Mouse (Mus musculus) midbrain, embryonic 15.5 days (tissue): ENCODE data around the gene Cdkal1. TPM values are rescaled to one million over a fixed set of nuclear protein-coding genes. Genes with fewer than 3 reads are reported as not detected.
A peak's percentile ranks its signal among the peaks of the same experiment; 100 is the strongest.

ENCODE experiments used
- ATAC-seq: fragments of 200-750 bp; cut with Nextera tagmentation; replicated peaks from 2 replicates; pipeline ENCODE4 v1.8.0; 2017; ENCODE audit warnings: moderate TSS enrichment
- H3K27ac ChIP-seq: fragments of 300-500 bp; sonication (generic); 2 replicates; pipeline ENCODE4 v1.5.1; 2015; ENCODE audit warnings: mild to moderate bottlenecking, inconsistent platforms
- H3K27me3 ChIP-seq: fragments of 300-500 bp; sonication (generic); replicated peaks from 2 replicates; pipeline ENCODE4 v1.6.1; 2015; ENCODE audit warnings: inconsistent platforms
- H3K36me3 ChIP-seq: fragments of 300-500 bp; sonication (generic); replicated peaks from 2 replicates; pipeline ENCODE4 v1.6.1; 2015; ENCODE audit warnings: inconsistent platforms
- H3K4me1 ChIP-seq: fragments of 300-500 bp; sonication (generic); 2 replicates; pipeline ENCODE4 v1.6.1; 2015; ENCODE audit warnings: inconsistent platforms
- H3K4me2 ChIP-seq: fragments of 300-500 bp; sonication (generic); 2 replicates; pipeline ENCODE4 v1.6.1; 2015; ENCODE audit warnings: inconsistent platforms, mild to moderate bottlenecking, moderate library complexity
- H3K4me3 ChIP-seq: fragments of 300-500 bp; sonication (generic); 2 replicates; pipeline ENCODE4 v1.5.1; 2015; ENCODE audit warnings: mild to moderate bottlenecking, inconsistent platforms
- H3K9ac ChIP-seq: fragments of 300-500 bp; sonication (generic); 2 replicates; pipeline ENCODE4 v1.6.1; 2015; ENCODE audit warnings: mild to moderate bottlenecking, inconsistent platforms
- H3K9me3 ChIP-seq: fragments of 300-500 bp; sonication (generic); 2 replicates; pipeline ENCODE4 v1.6.1; 2016; ENCODE audit warnings: inconsistent platforms
- WGBS: fragments of 180-500 bp; shearing (Covaris S2); methylation state at CpG from one replicate; pipeline ENCODE4 v1.1.7; 2015; ENCODE audit warnings: mixed read lengths; 5-methylcytosine and 5-hydroxymethylcytosine counted together
- polyA plus RNA-seq: library from polyadenylated mRNA; unstranded; fragments of >200 nt; fragmentation: Nextera tagmentation; extraction: Ambion mirVana; gene quantifications from 2 replicates; pipeline ENCODE4 v1.2.1, GENCODE M21; 2015

The Cdkal1 gene
- polyA plus RNA-seq, 1 experiment from 2014 or later: 21.9 TPM

DNA sequence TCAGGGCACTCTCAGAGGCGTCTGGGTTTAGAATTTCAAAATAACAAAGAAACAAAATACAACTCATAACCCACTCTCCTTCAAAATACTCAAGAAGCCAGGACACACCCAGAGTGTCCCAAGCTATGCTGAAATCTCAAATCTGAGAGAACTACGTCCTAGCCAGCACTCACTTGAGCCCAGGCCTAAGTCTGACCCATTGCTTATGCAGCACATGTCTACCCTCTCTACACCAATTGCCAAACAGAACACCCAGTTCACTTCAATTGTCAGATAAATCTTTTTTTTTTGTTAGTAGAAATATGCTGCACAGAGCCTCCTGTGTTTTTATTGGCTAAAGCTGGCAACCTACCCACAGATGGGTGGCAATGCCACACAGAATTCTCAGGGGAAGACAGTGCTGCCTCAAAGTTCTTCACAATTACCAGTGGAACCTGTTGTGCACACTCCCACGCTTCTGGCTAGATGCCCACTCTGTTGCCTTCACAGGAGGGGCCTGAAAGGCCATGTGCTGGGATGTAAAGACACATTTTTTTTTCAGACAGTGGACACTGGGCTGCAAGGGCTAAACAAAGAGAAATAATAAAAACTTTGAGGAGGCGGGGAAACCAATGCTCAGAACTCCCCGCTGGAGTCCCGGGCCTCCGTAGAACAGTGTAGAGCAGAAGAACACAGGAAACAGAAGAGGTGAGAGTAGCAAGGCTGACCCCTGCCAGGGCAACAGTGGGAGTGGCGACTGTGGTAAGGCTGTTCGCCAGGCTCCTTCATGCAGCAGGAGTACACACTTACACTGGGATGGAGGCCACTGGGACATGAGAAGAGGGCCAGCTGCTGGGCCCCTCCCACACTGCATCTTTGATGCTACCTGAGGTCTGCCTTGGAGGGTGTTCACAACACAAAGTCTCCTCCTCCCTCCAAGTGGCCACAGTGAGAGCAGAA lies 273.4 kb downstream of the Cdkal1 start:
- no peak overlapping the region for H3K4me3 ChIP-seq
- no peak overlapping the region for H3K4me2 ChIP-seq
- H3K36me3 ChIP-seq: no peaks in the 10 kb centered on the region
- no peaks in the 10 kb centered on the region for H3K27me3 ChIP-seq
- no peaks in the 10 kb centered on the region for H3K4me1 ChIP-seq
- H3K9me3 ChIP-seq: no peaks in the 10 kb centered on the region
- no peak overlapping the region for H3K9ac ChIP-seq
- 72% methylated on average over 9 of the region's 9 CpGs for WGBS
- peak; percentile 37; the same call in 1 of the 2 replicates for ATAC-seq
- no peak overlapping the region for H3K27ac ChIP-seq

- H3K4me1 ChIP-seq: no peaks in the 10 kb centered on the region
- no peak overlapping the region for H3K9ac ChIP-seq
- no peak overlapping the region for H3K4me3 ChIP-seq
- H3K36me3 ChIP-seq: no peaks in the 10 kb centered on the region
- no peak for ATAC-seq
- H3K4me2 ChIP-seq: no peak overlapping the region
- H3K9me3 ChIP-seq: no peaks in the 10 kb centered on the region
- no peak overlapping the region for H3K27ac ChIP-seq
- H3K27me3 ChIP-seq: no peaks in the 10 kb centered on the region
- 84% methylated on average over 7 of the region's 7 CpGs for WGBS
These were observed 274.7 kb downstream of the Cdkal1 start for GRCm38 (mm10) chr13:29580780-29581179.

- Histone ChIP-seq H3K9me3 (no peaks in the 10 kb centered on the region), H3K4me3 (no peak overlapping the region), H3K4me2 (no peak overlapping the region), H3K9ac (no peak overlapping the region), H3K27ac (no peak overlapping the region), H3K36me3 (no peaks in the 10 kb centered on the region), H3K27me3 (no peaks in the 10 kb centered on the region), H3K4me1 (no peaks in the 10 kb centered on the region)
- no peak for ATAC-seq
- 77% methylated on average over 3 of the region's 3 CpGs for WGBS
These were observed 275.5 kb downstream of the Cdkal1 start for GRCm38 (mm10) chr13:29580009-29580408.

DNA sequence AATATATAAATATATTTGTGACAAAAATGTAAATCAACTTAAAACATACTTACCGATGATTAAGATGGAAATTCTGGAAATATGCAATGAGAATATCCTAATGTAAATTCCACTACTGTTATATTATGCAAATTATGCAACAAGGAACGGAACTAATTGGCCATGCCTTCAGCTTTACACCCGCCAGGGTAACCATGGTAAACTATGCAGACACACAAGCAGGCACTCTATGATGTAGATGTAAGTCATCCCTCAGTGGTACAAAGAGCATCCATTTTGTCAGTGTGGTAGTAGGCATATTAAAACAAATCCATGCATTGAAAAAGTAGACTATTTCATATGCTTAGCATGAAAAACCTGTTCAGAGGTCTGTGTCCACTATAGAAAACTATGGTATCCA lies 276.9 kb downstream of the Cdkal1 start:
- no peaks in the 10 kb centered on the region for H3K9me3 ChIP-seq
- no peaks in the 10 kb centered on the region for H3K4me1 ChIP-seq
- ATAC-seq: no peak
- no peak overlapping the region for H3K27ac ChIP-seq
- H3K27me3 ChIP-seq: no peaks in the 10 kb centered on the region
- no peak overlapping the region for H3K9ac ChIP-seq
- H3K4me2 ChIP-seq: no peak overlapping the region
- WGBS: 65% methylated on average over 3 of the region's 3 CpGs
- H3K36me3 ChIP-seq: no peaks in the 10 kb centered on the region
- no peak overlapping the region for H3K4me3 ChIP-seq

- 66% methylated on average over 1 of the region's 1 CpGs for WGBS
These were observed 280.7 kb downstream of the Cdkal1 start for GRCm38 (mm10) chr13:29574784-29575183.

GRCm38 (mm10) chr13:29572477-29572876 lies 283.0 kb downstream of the Cdkal1 start:
- Histone ChIP-seq H3K27ac (no peak overlapping the region), H3K4me3 (no peak overlapping the region), H3K27me3 (no peaks in the 10 kb centered on the region), H3K4me2 (no peak overlapping the region), H3K36me3 (no peaks in the 10 kb centered on the region), H3K9me3 (no peaks in the 10 kb centered on the region), H3K9ac (no peak overlapping the region), H3K4me1 (no peaks in the 10 kb centered on the region)
- 88% methylated on average over 2 of the region's 2 CpGs for WGBS
- no peak for ATAC-seq

More at GRCm38 (mm10) chr13:29574784-29575183, 280.7 kb downstream of the Cdkal1 start:
- H3K4me1 ChIP-seq: no peaks in the 10 kb centered on the region
- no peaks in the 10 kb centered on the region for H3K36me3 ChIP-seq
- H3K4me3 ChIP-seq: no peak overlapping the region
- H3K4me2 ChIP-seq: no peak overlapping the region
- H3K9me3 ChIP-seq: no peaks in the 10 kb centered on the region
- H3K9ac ChIP-seq: no peak overlapping the region
- H3K27ac ChIP-seq: no peak overlapping the region
- no peaks in the 10 kb centered on the region for H3K27me3 ChIP-seq
- no peak for ATAC-seq

DNA sequence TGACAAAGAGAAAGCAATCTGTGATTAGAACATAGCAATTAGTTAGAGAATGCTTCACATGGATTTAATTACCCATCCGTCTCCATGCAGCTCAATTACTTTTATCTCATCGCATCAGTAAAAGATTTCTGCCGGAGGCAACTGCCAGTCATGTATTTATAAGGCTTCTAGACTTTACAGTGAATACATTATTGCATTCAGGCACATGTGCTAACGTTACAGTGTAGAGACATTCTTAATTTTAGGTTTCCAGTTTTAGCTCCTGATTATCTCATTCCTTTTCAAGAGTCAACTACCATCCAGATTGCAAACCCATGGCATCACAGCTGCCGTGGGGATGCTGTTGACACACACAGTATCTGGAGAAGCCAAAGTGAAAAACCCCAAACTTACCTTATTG lies 289.8 kb downstream of the Cdkal1 start:
- Histone ChIP-seq H3K9ac (no peak overlapping the region), H3K27ac (no peak overlapping the region; the same call in 1 of the 2 replicates), H3K36me3 (no peaks in the 10 kb centered on the region), H3K4me1 (peaks cover 5% of the 10 kb centered on the region; the same call in 1 of the 2 replicates), H3K4me2 (no peak overlapping the region), H3K27me3 (no peaks in the 10 kb centered on the region), H3K4me3 (no peak overlapping the region), H3K9me3 (no peaks in the 10 kb centered on the region)
- 0 out of 2 replicates have a peak, but pooled peaks have one; percentile 56 for ATAC-seq
- 34% methylated on average over 5 of the region's 5 CpGs for WGBS

GRCm38 (mm10) chr13:29559188-29559587 lies 296.3 kb downstream of the Cdkal1 start:
- no peak for ATAC-seq
- no peaks in the 10 kb centered on the region for H3K27me3 ChIP-seq
- WGBS: 66% methylated on average over 3 of the region's 3 CpGs

GRCm38 (mm10) chr13:29555160-29555785 lies 300.2 kb downstream of the Cdkal1 start:
- no peak overlapping the region for H3K4me2 ChIP-seq
- ATAC-seq: no peak
- no peak overlapping the region for H3K27ac ChIP-seq
- H3K9ac ChIP-seq: no peak overlapping the region
- no peaks in the 10 kb centered on the region for H3K36me3 ChIP-seq
- H3K4me3 ChIP-seq: no peak overlapping the region
- WGBS: 71% methylated on average over 9 of the region's 9 CpGs
- H3K4me1 ChIP-seq: no peaks in the 10 kb centered on the region
- no peaks in the 10 kb centered on the region for H3K27me3 ChIP-seq
- H3K9me3 ChIP-seq: no peaks in the 10 kb centered on the region

More at GRCm38 (mm10) chr13:29559188-29559587, 296.3 kb downstream of the Cdkal1 start:
- no peak overlapping the region for H3K4me2 ChIP-seq
- H3K9ac ChIP-seq: no peak overlapping the region
- H3K27ac ChIP-seq: no peak overlapping the region
- no peaks in the 10 kb centered on the region for H3K36me3 ChIP-seq
- no peaks in the 10 kb centered on the region for H3K4me1 ChIP-seq
- H3K9me3 ChIP-seq: no peaks in the 10 kb centered on the region
- H3K4me3 ChIP-seq: no peak overlapping the region

- no peak overlapping the region for H3K27ac ChIP-seq
- H3K4me2 ChIP-seq: no peak overlapping the region
- H3K4me3 ChIP-seq: no peak overlapping the region
- no peak for ATAC-seq
- no peak overlapping the region for H3K9ac ChIP-seq
- no peaks in the 10 kb centered on the region for H3K9me3 ChIP-seq
- no peaks in the 10 kb centered on the region for H3K4me1 ChIP-seq
- H3K36me3 ChIP-seq: no peaks in the 10 kb centered on the region
- no peaks in the 10 kb centered on the region for H3K27me3 ChIP-seq
These were observed 301.7 kb downstream of the Cdkal1 start for GRCm38 (mm10) chr13:29553792-29554191.

DNA sequence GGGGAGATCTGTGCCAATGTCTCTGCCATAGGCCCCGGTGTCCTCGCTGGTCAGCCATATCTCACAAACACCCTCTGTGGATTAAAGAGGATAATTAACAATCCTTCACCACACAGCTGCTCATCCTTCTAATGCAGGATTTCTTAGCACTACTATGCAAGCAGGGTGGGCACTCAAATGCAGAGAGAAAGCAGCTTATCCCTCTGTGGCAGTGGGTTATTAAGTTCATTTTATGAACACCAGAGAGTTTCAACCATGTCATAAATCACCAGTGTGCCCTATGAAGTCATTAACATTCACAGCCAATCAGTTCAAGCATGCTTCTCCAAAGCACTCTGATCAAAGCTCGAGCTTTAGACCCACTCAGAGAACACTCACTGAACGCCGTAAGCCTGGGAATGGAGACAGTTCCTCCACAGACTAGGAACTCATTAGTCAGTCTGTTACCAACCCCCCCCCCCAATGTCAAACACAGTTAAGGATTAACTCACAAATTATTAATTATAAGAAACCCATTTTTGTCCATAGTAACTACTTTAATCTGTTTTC lies 303.1 kb downstream of the Cdkal1 start:
- H3K4me1 ChIP-seq: no peaks in the 10 kb centered on the region
- H3K9ac ChIP-seq: no peak overlapping the region
- no peak overlapping the region for H3K27ac ChIP-seq
- H3K27me3 ChIP-seq: no peaks in the 10 kb centered on the region
- no peak overlapping the region for H3K4me2 ChIP-seq
- no peaks in the 10 kb centered on the region for H3K9me3 ChIP-seq
- no peaks in the 10 kb centered on the region for H3K36me3 ChIP-seq
- 63% methylated on average over 5 of the region's 5 CpGs for WGBS
- ATAC-seq: peak; percentile 69
- H3K4me3 ChIP-seq: no peak overlapping the region

- H3K9me3 ChIP-seq: no peaks in the 10 kb centered on the region
- H3K27ac ChIP-seq: no peak overlapping the region
- no peaks in the 10 kb centered on the region for H3K27me3 ChIP-seq
- H3K4me1 ChIP-seq: no peaks in the 10 kb centered on the region
- no peak overlapping the region for H3K4me3 ChIP-seq
- ATAC-seq: no peak
- WGBS: 82% methylated on average over 1 of the region's 1 CpGs
- H3K9ac ChIP-seq: no peak overlapping the region
- no peak overlapping the region for H3K4me2 ChIP-seq
- no peaks in the 10 kb centered on the region for H3K36me3 ChIP-seq
These were observed 304.6 kb downstream of the Cdkal1 start for GRCm38 (mm10) chr13:29550886-29551285.
